Mouse (Mus musculus) midbrain, embryonic 16.5 days (tissue): ENCODE results near the gene Nkx1-2. TPM values are rescaled to one million over a fixed set of nuclear protein-coding genes. Genes with fewer than 3 reads are reported as not detected.

Experiments used
- ATAC-seq: fragments of 200-750 bp; cut with Nextera tagmentation; 2 replicates; pipeline ENCODE4 v1.8.0; 2017; ENCODE audit warnings: moderate TSS enrichment
- H3K27ac ChIP-seq: fragments of 300-500 bp; sonication (generic); 2 replicates; pipeline ENCODE4 v1.5.1; 2014; ENCODE audit warnings: mild to moderate bottlenecking, low read length, mixed read lengths
- H3K27me3 ChIP-seq: fragments of 300-500 bp; sonication (generic); 2 replicates; pipeline ENCODE4 v1.6.1; 2014; ENCODE audit warnings: low read depth, low read length, mixed read lengths; ENCODE audit not compliant: control insufficient read depth, insufficient read depth
- H3K36me3 ChIP-seq: fragments of 300-500 bp; sonication (generic); 2 replicates; pipeline ENCODE4 v1.6.1; 2014; ENCODE audit warnings: mild to moderate bottlenecking, low read length, moderate library complexity, mixed read lengths; ENCODE audit not compliant: control insufficient read depth, insufficient read depth
- H3K4me1 ChIP-seq: fragments of 300-500 bp; sonication (generic); 2 replicates; pipeline ENCODE4 v1.6.1; 2014; ENCODE audit warnings: mild to moderate bottlenecking, low read length, mixed read lengths; ENCODE audit not compliant: control insufficient read depth, insufficient read depth
- H3K4me2 ChIP-seq: fragments of 300-500 bp; sonication (generic); 2 replicates; pipeline ENCODE4 v1.6.1; 2014; ENCODE audit warnings: mild to moderate bottlenecking, low read length, mixed read lengths
- H3K4me3 ChIP-seq: fragments of 300-500 bp; sonication (generic); 2 replicates; pipeline ENCODE4 v1.5.1; 2014; ENCODE audit warnings: low read depth, mild to moderate bottlenecking, low read length, moderate library complexity, mixed read lengths
- H3K9ac ChIP-seq: fragments of 300-500 bp; sonication (generic); 2 replicates; pipeline ENCODE4 v1.6.1; 2014; ENCODE audit warnings: low read depth, low read length, mixed read lengths
- H3K9me3 ChIP-seq: fragments of 300-500 bp; sonication (generic); replicated peaks from 2 replicates; pipeline ENCODE4 v1.6.1; 2014; ENCODE audit warnings: mild to moderate bottlenecking, low read length, mixed read lengths; ENCODE audit not compliant: control insufficient read depth, poor library complexity, severe bottlenecking
- WGBS: fragments of 180-500 bp; shearing (Covaris S2); extraction: QIAGEN DNeasy Blood & Tissue Kit; methylation state at CpG from one replicate; pipeline ENCODE4 v1.1.7; 2014; 5-methylcytosine and 5-hydroxymethylcytosine counted together
- polyA plus RNA-seq: library from polyadenylated mRNA; unstranded; fragments of >200 nt; fragmentation: Nextera tagmentation; extraction: Ambion mirVana; gene quantifications from 2 replicates; pipeline ENCODE4 v1.2.1, GENCODE M21; 2015

Nkx1-2 gene
- polyA plus RNA-seq, 1 experiment from 2014 or later: 0.38 TPM

GRCm38 (mm10) chr7:132559138-132559766 lies 40.2 kb downstream of the Nkx1-2 start:
- H3K27ac ChIP-seq: no peak overlapping the region
- no peaks in the 10 kb centered on the region for H3K4me1 ChIP-seq
- no peaks in the 10 kb centered on the region; the same call in 1 of the 2 replicates for H3K27me3 ChIP-seq
- no peak overlapping the region for H3K4me2 ChIP-seq
- H3K36me3 ChIP-seq: peaks cover 13% of the 10 kb centered on the region
- WGBS: 80% methylated on average over 3 of the region's 3 CpGs
- H3K4me3 ChIP-seq: no peak overlapping the region
- no peaks in the 10 kb centered on the region for H3K9me3 ChIP-seq
- H3K9ac ChIP-seq: no peak overlapping the region
- ATAC-seq: no peak

- no peaks in the 10 kb centered on the region for H3K4me1 ChIP-seq
- 92% methylated on average over 7 of the region's 7 CpGs for WGBS
Observed at GRCm38 (mm10) chr7:132558141-132558736, 41.2 kb downstream of the Nkx1-2 start.

GRCm38 (mm10) chr7:132556575-132556974 lies 42.9 kb downstream of the Nkx1-2 start:
- H3K4me1 ChIP-seq: no peaks in the 10 kb centered on the region
- H3K4me2 ChIP-seq: no peak overlapping the region
- 84% methylated on average over 5 of the region's 5 CpGs for WGBS
- no peaks in the 10 kb centered on the region for H3K9me3 ChIP-seq
- H3K27me3 ChIP-seq: no peaks in the 10 kb centered on the region; the same call in 1 of the 2 replicates
- ATAC-seq: no peak
- peaks cover 4% of the 10 kb centered on the region for H3K36me3 ChIP-seq
- no peak overlapping the region for H3K4me3 ChIP-seq
- H3K27ac ChIP-seq: no peak overlapping the region
- H3K9ac ChIP-seq: no peak overlapping the region

More at GRCm38 (mm10) chr7:132558141-132558736, 41.2 kb downstream of the Nkx1-2 start:
- Histone ChIP-seq H3K36me3 (peaks cover 7% of the 10 kb centered on the region), H3K27me3 (no peaks in the 10 kb centered on the region; the same call in 1 of the 2 replicates), H3K4me2 (no peak overlapping the region), H3K4me3 (no peak overlapping the region), H3K27ac (no peak overlapping the region), H3K9ac (no peak overlapping the region), H3K9me3 (no peaks in the 10 kb centered on the region)
- no peak for ATAC-seq

GRCm38 (mm10) chr7:132555911-132556310 lies 43.5 kb downstream of the Nkx1-2 start:
- no peak overlapping the region for H3K4me3 ChIP-seq
- H3K4me1 ChIP-seq: peaks cover 3% of the 10 kb centered on the region; the same call in 1 of the 2 replicates
- no peaks in the 10 kb centered on the region; the same call in 1 of the 2 replicates for H3K27me3 ChIP-seq
- no peak overlapping the region for H3K9ac ChIP-seq
- no peaks in the 10 kb centered on the region for H3K9me3 ChIP-seq
- 46% methylated on average over 4 of the region's 4 CpGs for WGBS
- H3K36me3 ChIP-seq: peaks cover 4% of the 10 kb centered on the region
- H3K27ac ChIP-seq: no peak overlapping the region
- no peak overlapping the region for H3K4me2 ChIP-seq
- no peak for ATAC-seq

- no peak overlapping the region for H3K9ac ChIP-seq
- H3K4me2 ChIP-seq: no peak overlapping the region
- no peak overlapping the region for H3K27ac ChIP-seq
- peaks cover 3% of the 10 kb centered on the region; the same call in 1 of the 2 replicates for H3K4me1 ChIP-seq
- ATAC-seq: no peak
- no peaks in the 10 kb centered on the region; the same call in 1 of the 2 replicates for H3K27me3 ChIP-seq
- H3K36me3 ChIP-seq: no peaks in the 10 kb centered on the region; the same call in 1 of the 2 replicates
- WGBS: 55% methylated on average over 2 of the region's 2 CpGs
- no peak overlapping the region for H3K4me3 ChIP-seq
- no peaks in the 10 kb centered on the region for H3K9me3 ChIP-seq
Observed at GRCm38 (mm10) chr7:132554091-132554490, 45.3 kb downstream of the Nkx1-2 start.

GRCm38 (mm10) chr7:132551351-132552126 lies 47.9 kb downstream of the Nkx1-2 start:
- Histone ChIP-seq H3K4me3 (peak overlapping the region; percentile 47), H3K27me3 (no peaks in the 10 kb centered on the region; the same call in 1 of the 2 replicates), H3K27ac (peak overlapping the region; percentile 55; the same call in 1 of the 2 replicates), H3K4me2 (peak overlapping the region; percentile 93), H3K4me1 (peaks cover 3% of the 10 kb centered on the region; the same call in 1 of the 2 replicates), H3K9ac (peak overlapping the region; percentile 68), H3K9me3 (no peaks in the 10 kb centered on the region), H3K36me3 (no peaks in the 10 kb centered on the region)
- WGBS: 2% methylated on average over 27 of the region's 27 CpGs
- peak; percentile 96 for ATAC-seq

GRCm38 (mm10) chr7:132547126-132547525 lies 52.3 kb downstream of the Nkx1-2 start:
- no peak overlapping the region for H3K27ac ChIP-seq
- H3K9ac ChIP-seq: no peak overlapping the region
- no peaks in the 10 kb centered on the region for H3K9me3 ChIP-seq
- WGBS: 76% methylated on average over 3 of the region's 3 CpGs
- no peaks in the 10 kb centered on the region for H3K36me3 ChIP-seq
- no peak for ATAC-seq
- no peaks in the 10 kb centered on the region for H3K27me3 ChIP-seq
- no peak overlapping the region for H3K4me3 ChIP-seq
- no peak overlapping the region for H3K4me2 ChIP-seq
- H3K4me1 ChIP-seq: peaks cover 3% of the 10 kb centered on the region; the same call in 1 of the 2 replicates
